Mouse (Mus musculus) kidney, adult 11 months (tissue): ENCODE results near the gene Eqtn.

Source experiments
- DNase-seq: peaks from one replicate; pipeline ENCODE4 v3.0.0; 2022

Gene Eqtn

DNA sequence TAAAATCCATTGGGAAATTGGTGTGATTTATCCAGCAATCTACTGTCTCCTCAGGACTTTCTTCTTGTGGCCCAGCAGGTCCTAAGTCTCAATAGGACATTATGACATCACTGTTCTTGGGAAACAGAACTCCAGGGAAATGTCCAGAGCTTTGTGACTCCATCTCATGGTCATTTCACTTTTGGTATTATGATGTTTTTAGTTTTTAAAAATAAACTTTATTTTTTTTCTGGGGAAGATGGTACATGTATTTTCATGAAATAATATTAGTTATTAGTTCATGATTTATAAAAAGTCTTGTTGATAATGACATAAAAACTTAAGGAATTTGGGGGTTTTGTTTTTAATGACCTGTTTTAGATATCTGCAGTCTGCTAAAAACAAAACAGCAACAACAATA is at the start of gene Eqtn:
Gene Eqtn (minus strand): TSS at position 101 of the 400 bp plus-strand sequence.
- DNase-seq: no peak

DNA sequence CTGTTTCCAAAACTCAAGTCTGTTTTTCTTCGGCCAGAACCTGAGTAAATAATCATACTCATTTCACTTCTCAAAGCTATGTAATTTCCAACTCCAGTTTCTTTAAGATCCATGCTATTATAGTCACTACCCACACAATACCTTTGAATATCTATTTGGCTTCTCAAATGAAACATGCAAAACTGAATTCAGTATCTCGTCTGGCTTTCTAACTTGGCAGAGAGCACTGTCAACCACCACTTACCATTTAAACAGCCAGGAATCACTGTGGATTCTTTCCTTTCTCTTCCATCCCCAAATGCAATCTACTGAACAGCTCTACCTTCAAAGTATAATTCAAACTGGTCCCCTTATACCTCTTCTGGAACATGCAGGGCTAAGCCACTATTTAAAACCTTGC is 44.7 kb upstream of the Eqtn start:
- no peak for DNase-seq

DNA sequence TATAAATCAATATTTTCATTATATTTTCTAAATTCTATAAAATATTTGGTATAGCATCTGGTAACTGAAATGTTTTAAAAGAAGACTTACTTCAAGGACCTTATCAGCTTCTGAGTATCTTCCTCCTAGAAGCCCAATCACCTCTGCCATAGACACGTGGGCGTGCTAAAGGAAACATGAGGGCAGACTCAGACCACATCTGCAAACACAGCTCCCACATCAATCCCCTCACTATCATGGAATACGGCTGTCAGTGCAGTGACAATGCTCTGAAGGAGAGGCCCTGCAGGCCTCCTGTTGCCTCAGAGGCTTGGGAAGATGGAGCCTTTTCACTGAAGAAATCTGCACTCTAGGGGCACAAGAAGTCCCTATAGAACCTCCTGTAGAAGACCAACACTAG is 24.1 kb upstream of the Eqtn start:
- no peak for DNase-seq

DNA sequence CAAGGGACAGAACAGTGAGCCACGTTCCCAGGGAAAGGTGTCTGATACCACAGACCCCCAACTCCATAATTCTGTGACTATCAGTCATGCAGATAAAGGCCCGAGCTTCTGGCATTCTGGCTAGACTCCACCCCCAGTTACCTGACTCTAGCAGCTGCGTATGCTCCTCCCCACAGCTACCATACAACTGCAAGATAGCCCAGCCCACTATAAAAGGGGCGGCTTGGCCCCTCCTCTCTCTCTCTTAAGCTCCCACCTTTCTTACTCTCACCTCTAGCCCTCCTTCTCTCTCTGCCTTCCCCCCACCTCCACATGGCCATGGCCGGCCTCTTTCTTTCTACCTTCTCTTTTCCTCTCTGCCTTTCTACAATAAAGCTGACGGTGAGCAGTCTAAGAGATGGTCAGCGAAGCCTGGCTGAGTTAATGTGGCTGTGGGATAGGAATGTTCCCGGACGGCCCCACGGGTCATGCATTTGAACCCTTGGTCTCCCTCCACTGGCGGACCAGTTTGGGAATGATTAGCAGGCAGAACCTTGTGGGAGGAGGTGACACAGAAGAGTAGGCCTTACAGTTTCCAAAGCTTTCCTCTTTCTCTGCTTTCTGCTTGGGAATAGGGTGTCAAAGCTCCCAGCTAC is 12.7 kb upstream of the Eqtn start:
- DNase-seq: peak; percentile 75

DNA sequence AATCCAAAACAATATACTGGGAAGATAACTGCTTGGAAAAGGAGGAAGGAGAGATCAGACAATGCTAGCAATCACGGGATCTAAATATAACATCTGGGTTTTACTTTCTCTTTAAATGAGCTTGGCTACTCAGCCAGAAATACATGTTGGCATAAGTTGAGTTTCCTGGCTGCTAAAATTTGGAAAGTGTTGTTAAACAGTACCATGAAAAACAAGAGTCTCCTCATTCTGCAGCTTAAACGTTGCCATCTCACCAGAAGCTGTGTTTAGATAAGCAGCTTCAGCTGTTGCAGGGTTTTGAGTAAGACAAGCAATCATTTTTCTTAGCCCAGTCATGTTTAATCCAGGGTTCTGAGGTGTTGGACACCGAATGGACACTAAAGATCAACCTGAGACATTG is 26.9 kb downstream of the Eqtn start:
- no peak for DNase-seq

DNA sequence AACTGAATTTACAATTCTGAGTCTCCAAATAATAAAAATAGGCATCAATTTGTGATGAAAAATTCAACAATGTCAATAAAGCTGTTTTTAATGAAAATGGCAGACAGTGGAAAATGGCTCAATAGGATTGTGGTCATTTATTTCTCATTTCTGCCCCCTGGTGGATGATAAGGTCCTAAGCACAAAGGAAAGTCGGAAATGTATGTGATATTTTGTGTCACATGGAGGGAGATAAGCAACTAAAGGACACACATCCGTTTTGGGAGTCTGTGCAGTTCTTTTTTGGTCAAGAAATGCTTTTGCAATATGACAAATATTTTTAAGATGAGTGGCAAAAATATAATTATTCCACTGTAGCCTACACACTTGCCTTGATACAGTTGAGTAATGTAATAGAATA is 27.9 kb downstream of the Eqtn start:
- no peak for DNase-seq
